Mouse (Mus musculus) left cerebral cortex, adult 18-20 months (tissue): Measurements from ENCODE around the gene Tnfrsf12a. TPM values are rescaled to one million over a fixed set of nuclear protein-coding genes. Genes with fewer than 3 reads are reported as not detected.

ENCODE experiments used
- DNase-seq, 2 experiments: peaks; one replicate each; pipeline ENCODE4 v3.0.0; 2021 to 2022; ENCODE audit warnings: low spot score in 2 of 2, mixed read lengths in 1 of 2
- total RNA-seq, 2 experiments: library from RNA; stranded (reverse); gene quantifications; 2 replicates each; pipeline ENCODE4 v1.2.3; 2021

Tnfrsf12a gene
- total RNA-seq, 2 experiments from 2014 or later, result 10.2 to 12.7 TPM

DNA sequence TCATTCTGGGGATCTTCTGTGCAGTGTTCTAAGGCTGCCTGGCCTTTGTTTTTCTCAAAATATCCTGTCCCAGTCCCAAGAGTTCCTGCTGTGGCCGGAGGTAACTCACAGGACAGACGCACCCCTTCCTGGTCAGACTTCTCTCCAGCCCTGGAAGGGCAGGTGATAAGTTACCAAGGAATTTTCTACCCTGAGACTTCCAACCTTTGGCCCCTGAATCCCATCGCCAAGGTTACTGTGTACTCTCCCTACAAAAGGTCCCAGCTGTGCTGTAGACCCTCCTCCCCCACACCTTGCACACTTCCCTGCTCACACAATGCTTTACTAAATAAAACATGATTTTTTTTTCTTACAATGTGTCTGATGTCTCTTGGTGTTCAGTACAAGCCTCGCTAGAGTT, 4.8 kb upstream of the Tnfrsf12a start:
- DNase-seq, result no peak

DNA sequence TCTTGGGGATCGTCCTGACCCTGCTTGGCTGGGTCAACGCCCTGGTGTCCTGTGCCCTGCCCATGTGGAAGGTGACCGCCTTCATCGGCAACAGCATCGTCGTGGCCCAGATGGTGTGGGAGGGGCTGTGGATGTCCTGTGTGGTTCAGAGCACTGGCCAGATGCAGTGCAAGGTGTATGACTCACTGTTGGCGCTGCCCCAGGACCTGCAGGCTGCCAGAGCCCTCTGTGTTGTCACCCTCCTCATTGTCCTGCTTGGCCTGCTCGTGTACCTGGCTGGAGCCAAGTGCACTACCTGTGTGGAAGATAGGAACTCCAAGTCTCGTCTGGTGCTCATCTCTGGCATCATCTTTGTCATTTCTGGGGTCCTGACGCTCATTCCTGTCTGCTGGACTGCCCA, 3.8 kb upstream of the Tnfrsf12a start:
- no peak for DNase-seq

DNA sequence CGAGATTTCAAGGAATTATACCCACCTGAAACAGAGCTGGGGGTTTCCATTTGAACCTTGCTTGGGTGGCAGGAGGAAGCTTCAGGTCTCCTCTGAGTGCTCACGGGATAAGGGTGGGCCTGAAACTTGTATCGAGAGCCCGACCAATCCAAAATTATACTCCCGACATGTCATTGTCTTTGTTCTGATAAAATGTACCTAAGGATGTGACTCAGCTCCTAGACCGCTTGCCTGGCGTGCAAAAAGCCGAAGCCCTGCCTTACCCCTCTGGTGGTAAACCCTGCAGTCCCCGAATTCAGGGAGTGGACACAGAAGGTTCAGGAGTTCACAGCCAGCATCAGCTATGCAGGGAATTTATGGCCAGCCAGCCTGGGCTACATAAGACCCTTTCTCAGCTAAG, 3.1 kb upstream of the Tnfrsf12a start:
- DNase-seq, result no peak

DNA sequence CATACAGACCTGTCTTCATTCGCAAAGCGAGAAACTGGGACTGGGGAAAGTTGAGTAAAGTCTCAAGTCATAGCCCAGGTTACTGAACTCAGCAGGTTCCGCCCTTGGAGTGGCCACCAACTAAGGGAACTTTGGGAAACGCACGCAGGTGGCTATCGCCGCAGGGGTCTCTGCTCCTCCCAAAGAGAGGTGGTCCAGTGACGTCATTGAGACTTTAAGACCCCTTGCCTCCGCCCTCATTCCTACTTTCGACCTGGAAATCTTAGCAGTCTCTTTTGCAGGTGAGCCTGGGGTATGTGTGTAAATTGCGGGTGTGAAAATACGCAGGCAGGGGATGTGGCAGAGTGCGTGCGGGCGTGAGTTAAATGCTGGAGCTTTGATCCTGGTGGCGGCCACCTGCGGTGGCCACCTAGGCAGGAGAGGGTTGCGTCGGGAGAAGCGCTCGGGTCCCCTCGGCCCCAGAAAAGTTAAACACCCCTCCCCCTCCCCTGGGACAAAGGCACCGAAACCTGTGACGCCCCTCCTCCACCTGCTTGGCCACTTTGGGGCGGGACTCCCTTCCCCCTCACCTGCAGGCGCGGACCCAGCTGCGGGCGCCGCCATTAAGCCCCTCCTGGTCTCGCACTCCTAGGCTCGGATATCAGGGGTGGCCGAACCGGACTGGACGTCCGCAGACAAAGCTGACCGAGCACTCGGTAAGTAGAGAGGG, 2.0 kb upstream of the Tnfrsf12a start, which contains the start of gene Cldn6:
Cldn6 (plus strand) TSS at position 123 of the 709 bp plus-strand sequence.
- no peak for DNase-seq

DNA sequence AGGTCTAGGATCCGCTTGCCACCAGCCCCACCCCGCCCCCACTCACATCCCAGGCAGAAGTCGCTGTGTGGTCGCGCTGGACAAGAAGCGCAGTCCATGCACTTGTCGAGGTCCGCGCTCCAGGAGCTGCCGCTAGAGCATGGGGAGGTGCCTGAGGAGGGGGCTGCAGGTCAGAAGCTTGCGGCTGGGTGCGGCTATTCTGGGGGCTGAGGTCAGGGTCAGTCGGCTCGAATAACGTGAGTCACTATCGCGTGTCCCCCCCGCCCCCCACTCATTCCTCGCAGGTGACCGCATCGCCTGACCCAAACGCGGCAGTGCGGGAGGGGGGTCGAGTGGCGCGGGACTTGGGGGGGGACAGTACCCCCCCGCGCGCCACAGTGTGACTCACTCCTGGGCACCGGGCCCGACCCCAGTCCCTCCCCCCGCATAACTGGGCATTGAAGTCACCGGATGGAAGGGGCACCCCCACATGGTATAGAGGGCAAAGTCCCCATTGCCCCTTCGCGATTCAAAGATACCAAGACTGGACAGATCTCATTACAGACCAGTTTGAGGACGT, 716 bp downstream of the Tnfrsf12a start:
- DNase-seq, result no peak

DNA sequence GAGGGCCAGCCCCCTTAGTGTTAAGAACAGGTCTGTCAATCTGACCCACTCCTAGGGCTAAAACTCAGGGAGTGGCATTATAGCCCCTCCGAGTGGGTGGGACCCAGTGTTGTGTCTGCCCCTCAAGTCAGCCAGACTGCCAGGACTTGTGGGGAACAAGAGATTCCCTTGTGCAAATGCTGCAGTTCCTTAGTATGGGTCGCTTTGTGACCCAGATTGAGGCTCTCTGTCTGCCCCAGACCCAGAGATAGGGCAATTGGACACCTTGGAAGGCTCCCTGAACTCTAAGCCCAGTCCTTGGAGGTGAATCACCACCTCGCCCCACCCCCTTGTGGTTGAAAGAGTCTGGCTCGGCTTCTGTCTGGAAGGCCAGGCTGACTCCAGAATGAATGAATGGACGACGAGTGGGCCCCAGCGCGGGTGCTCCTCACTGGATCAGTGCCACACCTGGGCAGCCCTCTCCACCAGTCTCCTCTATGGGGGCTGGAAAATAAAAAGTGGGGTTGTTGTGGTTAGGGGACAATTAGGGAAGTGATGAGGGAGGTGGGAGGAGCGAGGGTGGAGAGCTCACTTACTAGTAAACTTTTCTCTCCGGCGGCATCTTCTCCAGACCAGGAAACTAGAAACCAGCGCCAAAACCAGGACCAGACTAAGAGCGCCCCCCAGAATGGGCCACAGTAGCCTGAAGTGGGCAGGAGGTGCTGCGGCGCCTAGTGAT, 1.5 kb downstream of the Tnfrsf12a start:
- no peak for DNase-seq

DNA sequence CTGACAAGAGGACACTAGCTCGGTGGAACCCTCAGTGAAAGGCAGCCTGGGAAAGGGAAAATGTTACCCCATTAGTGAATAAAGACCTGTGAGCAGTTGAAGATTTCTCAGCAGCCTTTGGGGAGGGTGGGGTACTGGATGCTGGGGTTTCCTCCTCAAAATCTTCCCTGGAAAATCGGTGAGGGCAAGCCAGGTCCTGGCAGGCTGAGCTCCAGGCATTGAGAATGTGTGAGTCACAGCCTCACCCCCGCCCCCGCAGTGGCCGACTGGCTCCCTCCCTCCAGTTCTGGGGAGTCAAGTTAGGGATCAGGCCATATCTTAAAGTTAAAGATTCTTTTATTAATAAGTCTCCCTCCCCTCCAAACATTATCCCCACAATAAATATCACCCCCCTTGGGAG, 2.1 kb downstream of the Tnfrsf12a start:
- DNase-seq, result peak in 1 of 2 experiments; percentile 42

DNA sequence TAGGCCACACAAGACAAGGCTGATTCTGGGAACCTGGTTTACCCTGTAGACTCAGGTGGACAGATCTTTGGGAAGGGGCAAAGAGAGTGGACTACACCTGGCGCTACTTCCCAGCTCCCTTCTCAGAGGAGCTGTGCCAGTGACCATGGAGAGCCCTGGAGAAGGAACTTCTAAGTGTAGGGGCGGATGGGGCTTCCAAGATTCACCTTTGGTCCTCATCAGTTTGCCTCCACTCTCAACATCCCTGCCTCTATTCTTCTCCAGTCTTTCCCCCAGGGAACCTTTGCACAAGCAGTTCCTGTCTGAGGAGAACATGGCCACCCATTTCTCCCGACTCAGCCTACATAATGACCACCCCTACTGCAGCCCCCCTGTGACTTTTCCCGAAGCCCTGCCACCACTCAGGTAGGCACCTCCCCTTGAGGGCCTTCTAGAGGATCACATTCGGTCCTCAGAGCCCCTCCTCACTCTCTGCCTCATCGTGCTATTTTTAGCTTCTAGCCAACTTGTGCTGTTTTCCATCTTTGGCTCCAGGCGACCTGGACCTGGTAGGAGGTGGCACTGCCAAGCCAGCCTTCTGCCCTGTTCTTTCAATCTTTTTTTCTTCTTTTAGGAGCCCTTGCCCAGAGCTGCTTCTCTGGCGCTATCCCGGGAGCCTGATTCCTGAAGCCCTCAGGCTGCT, 2.9 kb downstream of the Tnfrsf12a start:
- DNase-seq, result no peak

DNA sequence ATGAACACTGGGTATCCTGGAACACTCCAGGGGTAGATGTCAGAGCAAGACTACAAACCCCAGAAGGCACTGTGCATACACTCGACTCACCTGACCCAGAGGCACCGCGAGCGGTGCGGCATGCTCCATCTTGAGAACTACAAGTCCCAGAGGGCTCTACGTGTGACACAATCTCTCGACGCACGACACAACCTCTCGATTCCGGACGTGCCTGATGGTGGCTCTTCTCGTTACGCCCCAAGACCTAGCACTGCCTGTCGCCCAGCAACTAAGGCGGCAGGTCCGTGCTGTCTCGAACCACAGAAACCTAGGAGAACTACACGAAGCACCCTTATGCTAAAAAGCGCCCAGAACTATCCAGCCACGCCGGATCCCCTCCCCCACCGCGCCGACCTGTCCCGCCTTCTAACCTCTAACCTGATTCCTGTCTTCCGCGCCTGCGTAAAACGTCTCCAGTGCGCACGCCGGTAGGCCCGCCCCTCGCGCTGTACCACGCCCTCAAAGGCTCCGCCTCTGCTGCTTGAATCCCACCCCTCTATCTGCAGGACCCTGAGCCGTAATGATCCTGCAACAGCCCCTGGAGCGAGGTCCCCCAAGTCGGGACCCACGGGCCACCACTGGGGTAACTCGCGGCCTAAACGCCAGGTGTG, 3.7 kb downstream of the Tnfrsf12a start, which contains the start of the genes Hcfc1r1 and Thoc6:
Hcfc1r1 (plus strand) TSS at position 173 of the 650 bp plus-strand sequence.
Thoc6 (minus strand) TSS at position 459 of the 650 bp plus-strand sequence.
- peak; percentile 90 to 93 for DNase-seq

DNA sequence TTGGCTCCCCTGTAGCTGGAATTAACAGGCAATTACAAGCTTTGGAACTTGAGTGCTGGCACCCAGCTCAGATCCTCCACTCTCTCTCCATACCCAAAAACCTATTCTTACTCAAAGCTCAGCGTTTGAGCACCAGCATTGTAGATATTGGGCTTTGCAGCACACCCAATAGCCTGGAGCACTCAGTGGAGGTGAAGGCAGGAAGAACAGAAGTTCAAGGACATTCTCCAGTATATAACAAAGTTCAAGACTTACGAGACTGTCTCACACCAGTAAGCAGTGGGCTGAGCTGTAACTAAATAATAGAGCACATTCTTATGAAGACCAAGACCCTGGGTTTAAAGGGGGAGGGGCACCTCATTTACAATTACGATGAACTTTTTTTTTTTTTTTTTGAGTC, 4.5 kb downstream of the Tnfrsf12a start:
- DNase-seq, result no peak

DNA sequence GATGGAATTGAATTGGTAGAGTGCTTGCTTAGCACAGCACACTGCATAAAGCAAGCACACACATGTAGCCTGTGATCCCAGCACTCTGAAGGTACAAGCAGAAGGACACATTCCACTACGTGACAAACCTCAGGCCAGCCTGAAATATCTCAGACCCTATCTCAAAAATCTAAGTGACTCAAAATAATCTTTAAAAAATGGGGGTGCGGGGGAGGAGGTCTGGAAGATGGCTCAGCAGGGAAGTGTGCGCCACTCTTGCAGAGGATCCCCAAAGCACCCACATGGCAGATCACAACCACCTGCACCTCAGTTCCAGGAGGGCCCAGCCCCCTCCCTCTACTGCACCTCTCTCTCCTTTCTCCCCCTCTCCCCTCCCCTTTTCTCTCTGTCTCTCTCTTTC, 5.7 kb downstream of the Tnfrsf12a start:
- no peak for DNase-seq

DNA sequence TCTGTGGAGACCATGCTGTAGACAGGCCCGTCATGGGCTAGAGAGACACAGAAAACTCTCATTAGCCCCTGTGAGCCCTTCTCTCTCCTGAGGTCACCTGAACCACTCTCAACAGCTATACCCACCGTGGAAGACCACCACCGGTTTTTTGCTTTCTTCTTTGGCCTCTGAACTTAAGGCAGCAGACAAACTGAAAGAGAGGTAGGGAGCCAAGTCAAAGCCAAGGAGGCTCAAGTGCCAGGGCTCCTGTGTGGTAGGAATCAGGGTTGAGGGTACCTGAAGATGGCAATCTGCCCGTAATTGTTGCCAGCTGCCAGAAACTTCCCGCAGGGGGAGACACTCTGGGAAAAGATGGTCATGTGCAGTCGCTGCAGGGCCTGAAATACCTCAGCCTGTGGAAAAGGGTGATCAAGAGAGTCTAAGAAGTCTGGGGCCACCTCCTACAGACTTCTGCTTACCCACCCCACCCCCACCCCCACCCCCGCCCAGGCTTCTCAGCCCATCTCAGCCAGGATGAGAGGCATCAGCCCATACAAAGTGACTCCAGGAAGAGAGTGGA, 6.7 kb downstream of the Tnfrsf12a start:
- no peak for DNase-seq

DNA sequence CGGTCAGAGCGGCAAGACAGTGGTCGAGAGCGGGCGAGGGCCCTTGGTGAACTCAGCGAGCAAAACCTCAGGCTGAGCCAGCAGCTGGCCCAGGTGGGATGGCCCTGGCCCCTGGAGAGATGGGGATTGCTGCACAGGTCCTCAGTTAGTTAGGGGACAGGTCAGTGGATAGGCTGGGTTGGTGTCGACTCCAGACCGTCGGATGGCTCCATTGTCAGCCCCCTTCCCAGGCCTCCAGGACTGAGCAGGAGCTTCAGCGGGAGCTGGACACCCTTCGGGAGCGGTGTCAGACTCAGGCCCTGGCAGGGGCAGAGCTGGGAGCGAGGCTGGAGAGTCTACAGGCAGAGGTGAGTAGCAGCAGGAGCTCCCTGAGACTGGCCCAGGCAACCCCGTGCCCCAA, 11.8 kb downstream of the Tnfrsf12a start:
- DNase-seq, result no peak

DNA sequence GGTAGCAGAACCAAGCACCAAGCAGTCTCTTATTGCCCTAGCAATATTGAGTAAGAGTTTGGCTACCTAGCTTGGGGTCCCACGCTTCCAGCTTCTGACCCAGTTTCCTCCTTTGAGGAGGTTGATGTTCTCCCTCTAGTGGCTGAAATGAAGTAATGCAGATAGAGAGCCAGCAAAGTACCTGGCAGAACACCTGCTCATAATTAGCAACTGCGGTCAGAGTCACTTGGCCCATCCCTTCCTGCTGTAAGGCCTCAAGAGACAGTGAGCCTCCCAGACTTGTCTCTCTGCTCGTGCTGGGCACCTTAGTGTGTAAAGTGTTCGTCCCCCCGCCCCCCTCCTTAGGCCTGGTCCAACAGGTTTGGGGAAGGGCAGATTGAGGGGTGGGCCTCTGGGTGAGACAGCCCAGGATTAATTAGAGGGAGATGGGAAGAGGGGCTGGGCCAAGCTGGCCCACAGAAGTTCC, 12.7 kb downstream of the Tnfrsf12a start:
- no peak for DNase-seq

DNA sequence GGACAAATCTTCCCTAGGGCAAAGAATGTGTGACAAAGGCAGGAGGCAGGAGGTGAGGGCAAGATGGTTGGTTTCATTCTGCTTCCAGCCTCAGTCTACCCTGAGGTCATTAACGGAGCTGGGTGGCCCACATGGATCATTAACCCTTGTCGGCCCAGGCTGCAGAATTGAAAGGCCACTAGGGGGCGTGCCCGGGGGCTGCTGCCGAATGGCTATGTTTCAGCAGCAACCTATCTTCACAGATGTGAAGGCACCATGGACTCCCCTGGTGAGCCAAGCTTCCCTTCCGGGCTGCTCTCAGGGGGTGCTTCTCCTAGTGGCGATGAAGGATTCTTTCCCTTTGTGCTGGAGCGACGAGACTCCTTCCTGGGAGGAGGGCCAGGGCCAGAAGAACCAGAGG, 15.7 kb downstream of the Tnfrsf12a start:
- DNase-seq, result no peak

DNA sequence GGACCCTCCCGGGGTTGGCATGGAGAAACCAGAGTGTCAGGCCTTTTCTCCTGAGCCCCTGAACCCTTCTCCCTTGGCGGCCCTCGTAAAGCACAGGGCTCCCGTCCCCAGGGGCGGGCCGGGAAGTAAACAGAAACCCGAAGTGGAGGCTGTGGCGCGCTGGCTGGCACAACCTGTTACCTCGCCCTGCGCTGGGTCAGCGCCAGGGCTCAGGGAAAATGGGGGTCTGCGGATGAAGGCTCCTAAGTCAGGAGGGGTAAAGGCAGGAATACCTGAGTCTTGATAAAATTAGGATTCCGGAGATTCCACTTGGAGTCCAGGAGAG, 16.4 kb downstream of the Tnfrsf12a start:
- DNase-seq, result no peak

DNA sequence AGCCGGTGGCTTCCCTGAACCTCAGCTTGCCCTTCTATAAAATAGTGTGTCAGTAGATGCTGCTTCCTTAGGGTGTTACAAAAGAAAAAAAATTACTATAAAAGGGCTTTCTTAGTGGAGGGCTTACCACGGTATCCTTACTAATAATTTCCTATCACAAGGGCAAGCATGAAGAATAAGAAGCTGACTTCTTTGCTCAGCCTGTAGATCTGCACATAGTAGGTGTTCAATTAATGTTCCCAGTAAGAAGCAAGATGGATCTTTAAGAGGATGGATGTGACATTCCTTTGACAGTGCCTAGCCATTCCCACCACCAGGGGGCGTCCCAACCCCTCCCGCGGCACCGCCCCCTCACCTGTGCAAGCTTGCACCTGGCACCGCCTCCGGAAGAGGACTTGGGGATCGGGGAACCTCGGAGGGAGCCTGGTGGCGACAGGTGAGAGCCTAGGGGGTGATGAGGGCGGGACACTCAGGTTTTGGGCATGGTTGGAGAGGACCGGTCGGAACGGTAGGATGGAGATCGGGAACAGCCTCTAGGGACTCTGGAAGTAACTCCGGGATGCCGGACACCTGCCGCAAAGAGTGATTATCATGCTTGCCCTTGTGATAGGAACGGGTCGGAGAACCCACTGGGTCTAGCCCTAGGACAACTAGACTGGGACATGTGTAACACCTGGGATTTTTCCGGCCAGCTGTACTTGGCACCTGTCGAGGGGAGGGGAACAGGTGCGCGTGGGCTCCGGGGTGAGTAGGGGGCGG, 17.0 kb downstream of the Tnfrsf12a start, which contains the start of gene Bicdl2:
Bicdl2 (plus strand) TSS at position 390 of the 759 bp plus-strand sequence.
- DNase-seq, result peak in 1 of 2 experiments; percentile 33

DNA sequence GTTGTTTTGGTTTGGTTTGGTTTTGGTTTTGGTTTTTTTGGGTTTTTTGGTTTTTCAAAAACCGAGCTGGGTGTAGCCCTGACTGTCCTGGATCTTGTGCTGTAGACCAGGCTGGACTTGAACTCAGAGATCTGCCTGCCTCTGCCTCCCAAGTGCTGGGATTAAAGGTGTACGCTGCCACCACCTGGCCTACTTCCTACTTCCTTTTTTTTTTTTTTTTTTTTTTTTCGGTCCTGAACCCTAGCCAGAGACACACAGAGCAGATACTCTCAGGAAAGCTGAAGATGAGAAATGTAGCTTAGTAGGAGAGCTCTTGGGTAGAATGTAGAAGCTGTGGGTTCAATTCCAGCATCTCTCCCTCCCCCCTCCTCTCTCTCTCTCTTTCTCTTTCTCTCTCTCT, 18.8 kb downstream of the Tnfrsf12a start:
- DNase-seq, result no peak

DNA sequence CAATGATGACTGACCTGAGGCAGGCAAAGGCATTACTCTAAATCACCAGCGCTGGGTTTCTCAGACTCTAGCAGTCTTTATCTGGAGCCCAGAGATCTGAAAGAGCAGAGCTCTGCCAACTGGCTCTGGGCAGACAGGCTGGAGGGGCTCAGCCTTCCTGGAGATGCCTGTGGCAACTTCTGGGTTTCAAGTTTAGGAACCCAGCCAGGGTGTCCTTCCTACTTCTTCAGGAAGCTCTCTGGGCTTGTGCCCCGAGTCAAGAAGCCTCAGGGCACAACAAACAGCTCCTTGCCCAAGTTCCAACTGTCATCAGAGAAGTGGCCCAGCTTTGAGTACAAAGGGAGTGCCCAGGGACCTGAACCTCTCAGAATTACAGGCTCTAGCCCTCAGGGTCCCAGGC, 22.9 kb downstream of the Tnfrsf12a start:
- no peak for DNase-seq

DNA sequence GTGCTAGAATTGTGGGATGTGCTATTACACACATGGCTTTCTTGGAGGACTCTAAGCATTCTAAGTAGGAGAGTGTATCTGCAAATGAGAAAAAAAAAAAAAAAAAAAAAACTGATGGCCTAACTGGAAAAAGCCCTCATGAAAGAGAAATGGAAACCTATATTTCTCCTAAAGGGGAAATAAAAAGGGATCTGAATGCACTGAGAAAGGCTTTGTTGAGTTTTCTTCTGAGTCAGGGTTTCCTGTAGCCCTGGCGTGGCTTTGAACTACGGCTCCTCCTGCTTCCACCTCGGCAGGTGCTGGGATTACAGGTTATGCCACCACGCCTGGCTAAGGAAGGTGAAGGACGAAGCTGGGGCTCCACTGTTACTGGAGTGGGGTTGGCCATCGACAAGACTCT, 23.3 kb downstream of the Tnfrsf12a start:
- no peak for DNase-seq
